Mouse (Mus musculus): Measurements from ENCODE around the gene Prtg. TPM values are rescaled to one million over a fixed set of nuclear protein-coding genes. Genes with fewer than 3 reads are reported as not detected.

Gene Prtg
- total RNA-seq, 2 experiments from 2014 or later: 1.7 to 3.0 TPM

- DNase-seq (ENCODE audit: low spot score in 2 of 2): no peak
Observed at GRCm38 (mm10) chr9:72902057-72902456, 95.4 kb downstream of the Prtg start.

DNA sequence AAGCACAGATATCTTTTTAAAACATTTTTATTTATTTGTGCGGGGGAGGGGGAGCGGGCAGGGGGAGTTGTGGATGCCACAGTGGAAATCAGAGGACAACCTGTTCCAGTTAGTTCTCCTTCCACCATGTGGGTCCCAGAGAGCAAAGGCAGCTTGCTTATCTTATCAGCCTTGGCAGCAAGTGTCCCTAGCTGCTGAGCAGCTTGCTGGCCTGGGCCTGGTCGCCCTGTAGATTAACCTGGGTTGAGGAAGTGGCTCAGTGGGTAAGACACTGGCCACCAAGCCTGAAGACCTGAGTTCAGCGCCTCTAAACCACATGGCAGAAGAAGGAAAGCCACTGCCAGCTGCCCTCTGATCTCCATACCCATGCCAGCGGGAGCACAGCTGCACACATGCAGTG, 95.9 kb downstream of the Prtg start:
- no peak for DNase-seq (ENCODE audit: low spot score in 2 of 2)

GRCm38 (mm10) chr9:72906693-72907103, 100.0 kb downstream of the Prtg start:
- no peak for DNase-seq (ENCODE audit: low spot score in 2 of 2)

- DNase-seq (ENCODE audit: low spot score in 2 of 2): no peak
Observed at GRCm38 (mm10) chr9:72911381-72911780, 104.7 kb downstream of the Prtg start.

DNA sequence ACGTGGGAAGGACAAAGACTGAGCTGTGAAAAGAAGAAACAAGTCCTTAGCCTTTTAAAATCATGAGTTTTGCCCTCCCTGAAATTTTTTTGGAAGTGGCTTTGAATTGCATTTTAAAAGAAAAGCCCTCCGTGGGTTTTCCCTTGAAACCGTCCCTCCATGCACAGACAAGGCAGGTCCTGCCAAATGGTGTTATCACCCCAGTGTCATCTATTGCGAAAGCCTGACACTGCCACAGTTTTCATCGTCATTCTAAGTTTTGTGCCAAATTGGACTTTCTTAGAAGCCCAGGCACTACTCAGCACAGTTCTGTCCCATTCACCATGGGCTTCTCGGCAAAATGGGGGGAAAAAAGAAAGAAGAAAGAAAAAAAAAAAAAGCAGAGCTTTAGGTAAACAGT, 106.9 kb downstream of the Prtg start:
- no peak for DNase-seq (ENCODE audit: low spot score in 2 of 2)

DNA sequence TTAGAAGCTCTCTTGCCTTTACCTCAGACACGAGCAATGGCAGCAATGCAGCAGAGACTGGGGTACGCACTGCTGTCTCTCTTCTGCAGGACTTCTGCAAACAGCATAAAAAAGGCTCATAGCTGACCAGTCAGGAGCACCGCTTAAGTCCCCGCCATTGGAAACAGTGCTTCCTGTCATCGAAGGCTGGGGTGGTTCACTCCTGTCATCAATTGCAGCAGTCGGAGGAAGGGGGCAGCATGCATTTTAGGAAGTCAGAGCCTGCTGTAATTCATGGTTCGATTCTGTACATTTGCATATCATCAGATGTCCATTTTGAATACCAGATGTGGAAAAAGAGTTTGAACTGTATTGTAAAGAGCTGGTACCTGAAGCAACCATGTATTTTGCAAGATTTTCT, 109.1 kb downstream of the Prtg start:
- DNase-seq (ENCODE audit: low spot score in 2 of 2): no peak

GRCm38 (mm10) chr9:72923068-72923467, 116.4 kb downstream of the Prtg start:
- no peak for DNase-seq (ENCODE audit: low spot score in 2 of 2)

- peak; percentile 36 to 53 for DNase-seq (ENCODE audit: low spot score in 2 of 2)
Observed at GRCm38 (mm10) chr9:72925021-72925934, 118.6 kb downstream of the Prtg start, which contains the start of gene Pygo1. TSS of gene Pygo1 (plus strand) at chr9:72925645.

DNA sequence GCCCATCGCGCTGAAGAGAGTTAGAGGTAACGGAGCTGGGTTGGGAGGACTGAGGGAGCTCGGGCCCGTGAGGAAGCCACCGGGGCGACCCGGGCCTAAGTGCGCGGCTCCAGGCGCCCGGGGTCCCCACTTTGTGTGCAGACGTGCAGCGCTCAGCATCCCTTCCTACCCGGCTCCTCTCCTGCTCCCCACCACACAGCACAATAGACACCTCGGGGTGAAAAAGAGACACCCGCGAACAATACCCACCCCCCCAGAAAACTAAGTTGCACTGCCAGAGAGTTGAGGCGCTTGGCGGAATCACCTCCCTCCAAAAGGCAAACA, 119.2 kb downstream of the Prtg start:
- DNase-seq (ENCODE audit: low spot score in 2 of 2): no peak

- peak; percentile 63 to 78 for DNase-seq (ENCODE audit: low spot score in 2 of 2)
Observed at GRCm38 (mm10) chr9:72931166-72931790, 124.6 kb downstream of the Prtg start.

GRCm38 (mm10) chr9:72935309-72935708, 128.6 kb downstream of the Prtg start:
- DNase-seq (ENCODE audit: low spot score in 2 of 2): no peak

DNA sequence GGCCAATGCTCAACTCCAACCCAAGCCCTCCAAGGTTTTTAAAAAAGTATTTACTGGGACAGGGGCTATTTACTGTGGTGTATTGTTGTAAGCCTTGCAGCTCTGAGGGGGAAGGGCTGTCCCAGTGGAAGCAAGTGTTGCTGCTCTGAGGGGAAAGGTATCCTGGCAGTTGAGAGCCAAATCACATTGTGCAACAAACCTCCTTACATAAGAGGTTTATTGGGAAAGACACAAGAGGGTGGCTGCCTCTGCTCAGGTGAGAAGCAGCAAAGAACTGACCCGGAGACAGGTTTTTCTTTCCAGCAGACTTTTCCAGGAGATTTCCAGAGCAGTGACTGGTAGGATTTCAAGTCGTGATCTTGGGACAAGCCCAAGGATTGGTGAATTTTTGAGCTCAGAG, 129.6 kb downstream of the Prtg start:
- DNase-seq (ENCODE audit: low spot score in 2 of 2): no peak

GRCm38 (mm10) chr9:72943424-72943823, 136.8 kb downstream of the Prtg start:
- no peak for DNase-seq (ENCODE audit: low spot score in 2 of 2)

- DNase-seq (ENCODE audit: low spot score in 2 of 2): no peak
Observed at GRCm38 (mm10) chr9:72944286-72944685, 137.6 kb downstream of the Prtg start.

DNA sequence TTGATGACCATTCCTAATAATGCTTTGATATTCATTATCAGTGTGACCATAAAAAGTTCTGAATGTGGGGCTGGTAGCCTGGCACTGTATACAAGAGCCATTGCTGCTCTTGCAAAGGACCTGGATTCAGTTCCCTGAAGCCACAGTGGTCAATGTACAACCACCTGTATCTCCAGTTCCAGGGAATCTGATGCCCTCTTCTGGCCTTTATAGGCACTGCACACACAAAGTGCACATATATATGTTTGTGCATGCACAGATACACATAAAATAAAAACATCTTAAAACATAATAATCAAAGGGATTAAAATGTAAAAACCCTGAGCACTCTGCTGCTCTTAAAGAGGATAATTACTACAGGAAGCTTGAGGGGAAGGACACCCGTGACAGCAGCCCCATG, 140.3 kb downstream of the Prtg start:
- no peak for DNase-seq (ENCODE audit: low spot score in 2 of 2)

DNA sequence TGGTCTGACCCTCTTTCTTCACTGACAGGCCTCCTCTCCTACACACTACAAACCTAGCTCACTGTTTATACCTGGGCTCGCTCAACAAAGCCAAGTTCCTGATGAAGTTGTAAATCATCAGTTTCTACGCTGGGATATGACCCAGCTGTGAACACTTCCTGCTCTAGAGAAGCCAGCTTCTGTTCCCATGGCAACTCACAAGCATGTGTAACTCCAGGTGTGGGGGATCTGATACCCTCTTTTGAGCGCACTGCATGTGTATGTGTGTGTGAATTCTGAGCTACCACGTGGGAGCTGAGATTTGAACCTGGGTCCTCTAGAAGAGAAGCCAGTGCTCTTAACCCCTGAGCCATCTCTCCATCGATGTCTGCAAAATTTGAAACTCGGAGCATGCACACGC, 142.9 kb downstream of the Prtg start:
- DNase-seq (ENCODE audit: low spot score in 2 of 2): no peak

GRCm38 (mm10) chr9:72954746-72955145, 148.1 kb downstream of the Prtg start:
- no peak for DNase-seq (ENCODE audit: low spot score in 2 of 2)

DNA sequence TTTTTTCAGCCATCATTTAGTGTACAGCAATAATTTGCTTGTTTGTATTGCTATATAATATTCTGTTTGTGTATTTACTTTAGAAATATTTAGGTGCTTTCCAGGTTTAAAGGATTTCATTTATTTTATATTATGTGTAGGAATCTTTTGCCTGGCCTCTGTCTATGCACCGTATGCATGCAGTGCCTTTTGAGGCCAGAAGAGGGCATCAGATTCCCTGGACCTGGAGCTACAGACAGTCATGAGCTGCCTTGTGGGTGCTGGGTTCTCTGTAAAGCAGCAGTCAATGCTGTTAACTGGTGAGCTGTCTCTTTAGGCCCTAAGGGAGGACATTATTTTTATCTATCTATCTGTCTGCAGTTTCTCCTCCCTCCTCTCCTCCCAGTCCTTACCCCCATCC, 148.9 kb downstream of the Prtg start:
- DNase-seq (ENCODE audit: low spot score in 2 of 2): peak; percentile 31 to 42

DNA sequence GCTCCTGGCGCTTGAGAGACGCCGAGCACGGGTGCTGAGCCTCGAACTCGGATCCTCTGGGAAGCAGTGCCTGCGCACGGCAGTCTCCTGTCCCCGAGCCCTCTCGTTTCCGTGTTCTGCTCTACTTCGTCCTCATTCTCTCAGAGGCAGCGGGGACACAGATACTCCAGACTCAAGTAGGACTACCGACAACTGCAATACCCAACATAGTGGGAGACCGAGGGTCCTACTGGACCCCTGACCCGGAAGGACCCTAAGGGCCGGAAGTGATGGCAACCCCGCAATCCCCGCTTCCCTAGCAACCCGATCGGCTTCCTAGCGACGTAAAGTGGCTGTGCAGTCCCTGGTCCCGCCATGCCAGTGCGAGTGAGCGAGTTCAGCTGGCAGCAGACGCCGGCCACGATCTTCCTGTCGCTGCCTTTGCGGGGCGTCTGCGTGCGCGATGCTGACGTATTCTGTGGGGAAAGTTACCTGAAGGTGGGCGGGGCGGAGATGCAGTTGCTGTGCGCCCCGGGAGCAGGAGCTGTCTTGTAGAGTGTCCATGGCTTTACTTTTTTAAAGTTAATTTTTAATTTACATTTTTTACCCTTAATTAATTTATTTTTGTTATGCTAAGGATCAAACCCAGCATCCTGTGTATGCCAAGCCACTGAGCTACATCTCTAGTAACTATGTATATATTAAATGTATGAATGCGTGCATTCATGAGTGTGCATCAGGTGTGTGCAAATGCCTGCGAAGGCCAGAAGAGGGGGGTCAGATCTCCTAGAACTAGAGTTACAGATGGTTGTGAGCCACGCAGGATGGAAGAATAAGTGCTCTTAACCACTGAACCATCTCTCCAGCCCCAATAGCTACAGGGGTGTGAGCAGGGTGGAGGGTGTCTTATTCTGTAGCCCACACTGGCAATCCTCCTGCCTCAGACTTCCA, 152.1 kb downstream of the Prtg start, which contains the start of the genes Dyx1c1 and Gm44503:
TSS of gene Dyx1c1 (plus strand) at position 265 of the 930 bp plus-strand sequence.
TSS of gene Gm44503 (plus strand) at position 332 of the 930 bp plus-strand sequence.
- DNase-seq (ENCODE audit: low spot score in 2 of 2): peak; percentile 74 to 76

DNA sequence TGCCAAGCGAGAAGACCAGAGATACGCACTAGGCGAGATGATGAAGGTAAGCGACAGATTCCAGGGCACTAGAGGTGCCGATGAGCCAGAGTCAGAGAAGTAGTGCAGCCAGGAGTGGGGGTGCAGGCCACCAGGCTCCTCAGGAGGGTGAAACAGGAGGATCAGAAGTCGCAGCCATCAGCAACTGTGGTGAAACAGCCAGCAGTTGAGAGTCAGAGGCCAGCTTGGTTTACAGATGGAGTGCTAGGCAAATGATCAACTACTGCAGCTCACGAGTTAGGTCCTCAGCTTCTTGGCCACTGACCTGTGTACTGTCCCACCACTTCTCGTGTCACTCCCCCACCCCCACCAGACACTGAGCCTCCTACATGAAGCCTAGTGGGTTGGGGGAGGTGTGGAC, 154.7 kb downstream of the Prtg start:
- no peak for DNase-seq (ENCODE audit: low spot score in 2 of 2)

GRCm38 (mm10) chr9:72961959-72962358, 155.3 kb downstream of the Prtg start:
- DNase-seq (ENCODE audit: low spot score in 2 of 2): no peak
